Mouse (Mus musculus) midbrain, embryonic 12.5 days (tissue): ENCODE data around the gene Rhbdf1. TPM values are rescaled to one million over a fixed set of nuclear protein-coding genes. Genes with fewer than 3 reads are reported as not detected.

ENCODE experiments used
- ATAC-seq: fragments of 200-750 bp; cut with Nextera tagmentation; 2 replicates; pipeline ENCODE4 v1.8.0; 2017; ENCODE audit warnings: low read depth, moderate TSS enrichment, moderate library complexity; ENCODE audit not compliant: low FRiP score
- H3K27ac ChIP-seq: fragments of 300-500 bp; sonication (generic); replicated peaks from 2 replicates; pipeline ENCODE4 v1.5.1; 2016; ENCODE audit warnings: mild to moderate bottlenecking
- H3K27me3 ChIP-seq: fragments of 300-500 bp; sonication (generic); 2 replicates; pipeline ENCODE4 v1.6.1; 2016; ENCODE audit warnings: mild to moderate bottlenecking
- H3K36me3 ChIP-seq: fragments of 300-500 bp; sonication (generic); 2 replicates; pipeline ENCODE4 v1.6.1; 2016
- H3K4me1 ChIP-seq: fragments of 300-500 bp; sonication (generic); 2 replicates; pipeline ENCODE4 v1.6.1; 2016
- H3K4me2 ChIP-seq: fragments of 300-500 bp; sonication (generic); replicated peaks from 2 replicates; pipeline ENCODE4 v1.6.1; 2016; ENCODE audit warnings: mild to moderate bottlenecking, moderate library complexity
- H3K4me3 ChIP-seq: fragments of 300-500 bp; sonication (generic); 2 replicates; pipeline ENCODE4 v1.5.1; 2016; ENCODE audit warnings: mild to moderate bottlenecking
- H3K9ac ChIP-seq: fragments of 300-500 bp; sonication (generic); replicated peaks from 2 replicates; pipeline ENCODE4 v1.6.1; 2016; ENCODE audit warnings: mild to moderate bottlenecking, moderate library complexity
- H3K9me3 ChIP-seq: fragments of 300-500 bp; sonication (generic); 2 replicates; pipeline ENCODE4 v1.6.1; 2016; ENCODE audit warnings: mild to moderate bottlenecking
- WGBS: fragments of 180-500 bp; shearing (Covaris S2); methylation state at CpG from one replicate; pipeline ENCODE4 v1.1.7; 2016; 5-methylcytosine and 5-hydroxymethylcytosine counted together
- polyA plus RNA-seq: library from polyadenylated mRNA; unstranded; fragments of >200 nt; fragmentation: Nextera tagmentation; extraction: Ambion mirVana; gene quantifications from 2 replicates; pipeline ENCODE4 v1.2.1, GENCODE M21; 2016

Rhbdf1 gene
- polyA plus RNA-seq, 1 experiment from 2014 or later = 23.5 TPM

GRCm38 (mm10) chr11:32195867-32196540 lies 26.1 kb downstream of the Rhbdf1 start:
- no peak for ATAC-seq
- peaks cover 4% of the 10 kb centered on the region; the same call in 1 of the 2 replicates for H3K27me3 ChIP-seq
- no peak overlapping the region for H3K4me2 ChIP-seq
- H3K9me3 ChIP-seq = no peaks in the 10 kb centered on the region
- 23% methylated on average over 11 of the region's 11 CpGs for WGBS
- H3K9ac ChIP-seq = no peak overlapping the region
- no peaks in the 10 kb centered on the region for H3K36me3 ChIP-seq
- no peaks in the 10 kb centered on the region for H3K4me1 ChIP-seq
- H3K27ac ChIP-seq = no peak overlapping the region
- no peak overlapping the region for H3K4me3 ChIP-seq

- H3K36me3 ChIP-seq = no peaks in the 10 kb centered on the region
- H3K4me1 ChIP-seq = no peaks in the 10 kb centered on the region
- no peak overlapping the region for H3K27ac ChIP-seq
- no peak for ATAC-seq
- no peak overlapping the region for H3K4me2 ChIP-seq
- H3K27me3 ChIP-seq = peaks cover 4% of the 10 kb centered on the region; the same call in 1 of the 2 replicates
- no peak overlapping the region for H3K4me3 ChIP-seq
- no peak overlapping the region for H3K9ac ChIP-seq
- WGBS = 85% methylated on average over 5 of the region's 5 CpGs
- no peaks in the 10 kb centered on the region for H3K9me3 ChIP-seq
Observed at GRCm38 (mm10) chr11:32194626-32195025, 27.5 kb downstream of the Rhbdf1 start.

DNA sequence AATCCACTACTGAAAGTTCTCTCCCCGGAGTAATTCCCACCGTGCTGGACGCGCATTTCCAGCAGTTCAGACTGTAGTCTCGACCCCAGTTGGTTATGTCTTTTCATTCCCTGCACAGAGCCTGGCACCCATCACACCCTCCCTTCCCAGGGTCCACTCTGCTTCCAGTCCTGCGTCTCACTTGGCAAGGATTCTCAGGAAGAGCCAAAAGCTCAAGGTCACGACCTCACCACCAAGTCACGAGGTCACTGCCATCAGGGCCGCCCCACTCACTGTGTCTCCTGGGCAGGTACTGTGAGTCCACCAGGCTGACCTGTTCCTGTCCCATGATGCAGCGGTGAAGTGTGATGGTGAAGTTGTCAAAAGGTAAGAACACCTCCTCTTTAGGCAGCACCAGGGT lies 28.0 kb downstream of the Rhbdf1 start:
- no peaks in the 10 kb centered on the region for H3K36me3 ChIP-seq
- no peaks in the 10 kb centered on the region for H3K4me1 ChIP-seq
- WGBS = 88% methylated on average over 10 of the region's 10 CpGs
- H3K27me3 ChIP-seq = peaks cover 4% of the 10 kb centered on the region; the same call in 1 of the 2 replicates
- H3K9ac ChIP-seq = no peak overlapping the region
- H3K4me2 ChIP-seq = no peak overlapping the region
- H3K27ac ChIP-seq = no peak overlapping the region
- no peak overlapping the region for H3K4me3 ChIP-seq
- no peaks in the 10 kb centered on the region for H3K9me3 ChIP-seq
- no peak for ATAC-seq

- ATAC-seq = no peak
- no peaks in the 10 kb centered on the region for H3K9me3 ChIP-seq
- H3K4me1 ChIP-seq = no peaks in the 10 kb centered on the region
- WGBS = 92% methylated on average over 10 of the region's 10 CpGs
- no peak overlapping the region for H3K27ac ChIP-seq
- H3K9ac ChIP-seq = no peak overlapping the region
- H3K36me3 ChIP-seq = no peaks in the 10 kb centered on the region
- peaks cover 4% of the 10 kb centered on the region; the same call in 1 of the 2 replicates for H3K27me3 ChIP-seq
- no peak overlapping the region for H3K4me3 ChIP-seq
- H3K4me2 ChIP-seq = no peak overlapping the region
Observed at GRCm38 (mm10) chr11:32193156-32193555, 28.9 kb downstream of the Rhbdf1 start.

DNA sequence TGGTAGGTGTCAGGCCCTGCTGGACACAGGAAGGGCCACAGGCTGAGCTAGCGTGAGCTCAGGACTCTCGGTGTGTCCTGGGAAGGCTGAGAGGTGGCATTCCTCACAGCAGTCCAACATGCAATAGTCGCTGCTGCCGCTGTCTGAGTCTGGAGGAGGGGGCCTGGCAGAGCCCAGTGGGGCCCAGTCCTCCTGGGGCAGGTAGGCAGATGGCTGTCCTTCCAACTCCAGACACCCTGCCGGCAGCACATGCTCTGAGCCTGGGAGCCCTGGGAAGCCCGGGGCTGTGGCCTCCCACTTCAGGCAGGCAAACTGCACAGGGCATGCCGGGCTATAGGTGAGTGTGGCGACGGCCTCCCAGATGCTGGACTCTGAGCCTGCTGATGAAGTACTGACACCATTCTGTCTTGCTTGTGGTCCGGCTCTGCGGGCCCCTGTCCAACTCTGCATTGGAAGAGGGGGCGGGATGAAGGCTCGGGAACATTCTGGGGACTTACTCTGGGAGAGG lies 31.4 kb downstream of the Rhbdf1 start:
- Histone ChIP-seq H3K9ac (no peak overlapping the region), H3K27ac (no peak overlapping the region), H3K4me3 (no peak overlapping the region), H3K4me1 (no peaks in the 10 kb centered on the region), H3K4me2 (no peak overlapping the region), H3K36me3 (no peaks in the 10 kb centered on the region), H3K27me3 (peaks cover 4% of the 10 kb centered on the region; the same call in 1 of the 2 replicates), H3K9me3 (no peaks in the 10 kb centered on the region)
- WGBS = 77% methylated on average over 13 of the region's 13 CpGs
- no peak for ATAC-seq

DNA sequence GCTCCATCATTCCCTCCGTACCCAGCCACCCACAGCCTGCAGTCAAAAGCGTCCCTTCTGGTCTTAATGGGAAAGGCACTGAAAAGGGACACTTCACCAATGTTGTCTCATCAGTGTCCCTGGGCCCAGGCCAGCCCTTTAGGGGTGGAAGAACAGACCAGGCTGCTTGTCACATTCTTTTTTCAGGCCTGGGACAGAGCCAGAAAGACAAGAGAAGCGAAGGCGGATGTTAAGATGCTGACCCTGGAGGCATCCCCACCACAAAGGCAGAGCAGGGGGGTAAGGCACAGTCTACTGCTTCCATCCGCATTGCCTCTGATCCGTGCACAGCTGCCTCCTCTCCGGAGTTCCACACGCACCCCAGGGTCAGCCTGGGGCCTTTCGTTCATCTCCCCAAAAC lies 32.0 kb downstream of the Rhbdf1 start:
- ATAC-seq = no peak
- H3K27ac ChIP-seq = no peak overlapping the region
- H3K4me3 ChIP-seq = no peak overlapping the region
- H3K4me2 ChIP-seq = no peak overlapping the region
- peaks cover 2% of the 10 kb centered on the region; the same call in 1 of the 2 replicates for H3K27me3 ChIP-seq
- no peak overlapping the region for H3K9ac ChIP-seq
- H3K4me1 ChIP-seq = no peaks in the 10 kb centered on the region
- WGBS = 80% methylated on average over 9 of the region's 9 CpGs
- no peaks in the 10 kb centered on the region for H3K36me3 ChIP-seq
- H3K9me3 ChIP-seq = no peaks in the 10 kb centered on the region

- H3K4me1 ChIP-seq = no peaks in the 10 kb centered on the region
- ATAC-seq = no peak
- WGBS = 70% methylated on average over 5 of the region's 5 CpGs
Observed at GRCm38 (mm10) chr11:32189434-32189833, 32.7 kb downstream of the Rhbdf1 start.

GRCm38 (mm10) chr11:32188881-32189280 lies 33.2 kb downstream of the Rhbdf1 start:
- 83% methylated on average over 12 of the region's 12 CpGs for WGBS

More at GRCm38 (mm10) chr11:32189434-32189833, 32.7 kb downstream of the Rhbdf1 start:
- Histone ChIP-seq H3K4me3 (no peak overlapping the region), H3K4me2 (no peak overlapping the region), H3K27me3 (no peaks in the 10 kb centered on the region), H3K9ac (no peak overlapping the region), H3K9me3 (no peaks in the 10 kb centered on the region), H3K27ac (no peak overlapping the region), H3K36me3 (no peaks in the 10 kb centered on the region)

GRCm38 (mm10) chr11:32187256-32187655 lies 34.8 kb downstream of the Rhbdf1 start:
- 94% methylated on average over 4 of the region's 4 CpGs for WGBS
- no peak overlapping the region for H3K9ac ChIP-seq
- H3K4me3 ChIP-seq = no peak overlapping the region
- no peaks in the 10 kb centered on the region for H3K9me3 ChIP-seq
- H3K36me3 ChIP-seq = no peaks in the 10 kb centered on the region
- H3K27me3 ChIP-seq = no peaks in the 10 kb centered on the region
- H3K4me1 ChIP-seq = no peaks in the 10 kb centered on the region
- no peak for ATAC-seq
- no peak overlapping the region for H3K4me2 ChIP-seq
- no peak overlapping the region for H3K27ac ChIP-seq

More at GRCm38 (mm10) chr11:32188881-32189280, 33.2 kb downstream of the Rhbdf1 start:
- H3K27me3 ChIP-seq = no peaks in the 10 kb centered on the region
- H3K4me2 ChIP-seq = no peak overlapping the region
- no peaks in the 10 kb centered on the region for H3K36me3 ChIP-seq
- H3K9ac ChIP-seq = no peak overlapping the region
- H3K4me1 ChIP-seq = no peaks in the 10 kb centered on the region
- H3K9me3 ChIP-seq = no peaks in the 10 kb centered on the region
- H3K4me3 ChIP-seq = no peak overlapping the region
- no peak for ATAC-seq
- H3K27ac ChIP-seq = no peak overlapping the region

- Histone ChIP-seq H3K27ac (no peak overlapping the region), H3K4me2 (no peak overlapping the region), H3K9ac (no peak overlapping the region), H3K4me1 (no peaks in the 10 kb centered on the region), H3K4me3 (no peak overlapping the region), H3K27me3 (no peaks in the 10 kb centered on the region; the same call in 1 of the 2 replicates), H3K36me3 (no peaks in the 10 kb centered on the region), H3K9me3 (no peaks in the 10 kb centered on the region)
- WGBS = 74% methylated on average over 3 of the region's 3 CpGs
- ATAC-seq = no peak
Observed at GRCm38 (mm10) chr11:32186031-32186430, 36.1 kb downstream of the Rhbdf1 start.

- H3K27ac ChIP-seq = no peak overlapping the region
- WGBS = 91% methylated on average over 8 of the region's 8 CpGs
- H3K4me2 ChIP-seq = no peak overlapping the region
- no peaks in the 10 kb centered on the region for H3K4me1 ChIP-seq
- H3K36me3 ChIP-seq = no peaks in the 10 kb centered on the region
- ATAC-seq = no peak
- no peak overlapping the region for H3K4me3 ChIP-seq
- H3K9me3 ChIP-seq = no peaks in the 10 kb centered on the region
- no peaks in the 10 kb centered on the region; the same call in 1 of the 2 replicates for H3K27me3 ChIP-seq
- no peak overlapping the region for H3K9ac ChIP-seq
Observed at GRCm38 (mm10) chr11:32184469-32184868, 37.6 kb downstream of the Rhbdf1 start.

DNA sequence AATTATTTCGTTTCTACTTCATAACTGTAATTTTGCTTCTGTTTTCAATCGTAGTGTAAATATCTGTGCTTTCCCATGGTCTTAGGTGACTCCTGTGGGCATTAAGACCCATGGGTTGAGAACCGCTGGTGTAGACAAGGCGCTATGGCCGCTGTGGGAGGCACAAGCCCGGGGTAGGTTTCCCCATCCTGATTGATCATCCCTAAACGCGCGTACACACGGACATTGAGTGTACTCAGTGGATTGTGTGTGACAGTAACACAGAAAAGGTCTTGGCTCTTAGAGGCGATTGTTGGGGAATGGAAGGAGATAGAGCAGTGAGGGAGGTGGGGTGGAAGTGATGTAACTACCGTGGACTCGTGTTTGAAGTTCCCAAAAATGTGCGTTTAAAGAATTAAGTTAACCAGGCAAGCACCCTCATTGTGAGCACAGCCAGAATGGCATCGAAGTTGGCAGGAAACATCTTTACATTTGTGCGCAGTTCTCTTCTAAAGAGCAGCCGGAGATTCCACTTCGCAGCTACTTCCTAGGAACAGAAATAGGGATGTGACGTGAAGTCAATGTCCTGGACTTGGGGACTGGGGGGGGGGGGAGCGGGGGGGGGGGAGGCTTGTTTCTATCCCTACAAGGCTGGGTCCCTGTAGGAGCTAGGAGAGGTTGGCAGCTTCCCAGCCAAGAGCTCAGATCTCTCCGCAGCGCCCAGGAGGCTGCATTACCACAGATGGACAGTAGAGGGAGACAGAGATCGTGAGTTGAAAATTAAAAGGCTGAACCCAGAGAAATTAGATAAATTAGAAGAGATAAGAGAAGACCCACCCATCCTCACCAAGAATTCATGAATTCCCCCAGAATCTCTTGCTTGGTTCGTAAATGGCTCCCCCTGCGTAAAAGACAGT lies 39.9 kb downstream of the Rhbdf1 start:
- WGBS = 49% methylated on average over 25 of the region's 25 CpGs
- Histone ChIP-seq H3K4me2 (no peak overlapping the region), H3K27ac (no peak overlapping the region), H3K27me3 (no peaks in the 10 kb centered on the region; the same call in 1 of the 2 replicates), H3K4me3 (no peak overlapping the region), H3K9me3 (no peaks in the 10 kb centered on the region), H3K9ac (no peak overlapping the region), H3K4me1 (no peaks in the 10 kb centered on the region), H3K36me3 (no peaks in the 10 kb centered on the region)
- no peak; the same call in 1 of the 2 replicates for ATAC-seq
